Mouse (Mus musculus) thymus, adult 2 months (tissue): ENCODE results near the gene Msrb3. TPM values are rescaled to one million over a fixed set of nuclear protein-coding genes. Genes with fewer than 3 reads are reported as not detected.

Source experiments
- DNase-seq: peaks from one replicate; pipeline ENCODE4 v3.0.0; 2021
- H3K27ac ChIP-seq: fragments of 200-500 bp; 2 replicates; pipeline ENCODE4 v1.5.1; 2012; ENCODE audit warnings: low read length, control low read depth; ENCODE audit not compliant: control insufficient read depth, insufficient read depth
- H3K27me3 ChIP-seq: fragments of 200-500 bp; 2 replicates; pipeline ENCODE4 v1.6.1; 2012; ENCODE audit warnings: mild to moderate bottlenecking, low read length, moderate library complexity, mixed read lengths; ENCODE audit not compliant: control insufficient read depth, insufficient read depth
- H3K36me3 ChIP-seq: fragments of 200-500 bp; 2 replicates; pipeline ENCODE4 v1.6.1; 2012; ENCODE audit warnings: mild to moderate bottlenecking, low read length, moderate library complexity; ENCODE audit not compliant: control insufficient read depth, insufficient read depth
- H3K4me1 ChIP-seq: fragments of 200-500 bp; replicated peaks from 2 replicates; pipeline ENCODE4 v1.6.1; 2012; ENCODE audit warnings: low read length; ENCODE audit not compliant: control insufficient read depth, insufficient read depth
- H3K4me3 ChIP-seq: fragments of 200-500 bp; 2 replicates; pipeline ENCODE4 v1.5.1; 2012; ENCODE audit warnings: mild to moderate bottlenecking, low read length, control low read depth, moderate library complexity; ENCODE audit not compliant: control insufficient read depth, insufficient read depth
- CTCF ChIP-seq: fragments of 200-500 bp; IDR thresholded peaks from 2 replicates; pipeline ENCODE4 v1.5.1; 2012; ENCODE audit warnings: mild to moderate bottlenecking, control low read depth, low read length, moderate library complexity, borderline replicate concordance; ENCODE audit not compliant: control insufficient read depth, poor library complexity, insufficient read depth; ENCODE audit errors: extremely low read depth
- POLR2A ChIP-seq: fragments of 200-500 bp; IDR thresholded peaks from 2 replicates; pipeline ENCODE4 v1.6.1; 2012; ENCODE audit warnings: mild to moderate bottlenecking, low read length, control low read depth, moderate library complexity; ENCODE audit not compliant: control insufficient read depth, poor library complexity, insufficient read depth; ENCODE audit errors: extremely low read depth
- WGBS: fragments of 180-500 bp; shearing (Covaris S2); methylation state at CpG from one replicate; pipeline ENCODE4 v1.1.7; 2018; 5-methylcytosine and 5-hydroxymethylcytosine counted together
- polyA plus RNA-seq: library from polyadenylated mRNA; depleted of rRNA; stranded (reverse); fragments of >200 nt; gene quantifications from 2 replicates; pipeline ENCODE4 v1.2.3, GENCODE M21; 2012

Gene Msrb3
- polyA plus RNA-seq, 1 experiment: 5.4 TPM

- TF ChIP-seq POLR2A: no peak
- no peak for TF ChIP-seq CTCF
- no peaks in the 10 kb centered on the region for H3K4me1 ChIP-seq
- WGBS: 91% methylated on average over 9 of the region's 9 CpGs
- no peak overlapping the region for H3K27ac ChIP-seq
- H3K4me3 ChIP-seq: no peak overlapping the region
- H3K27me3 ChIP-seq: no peaks in the 10 kb centered on the region
- no peaks in the 10 kb centered on the region for H3K36me3 ChIP-seq
- DNase-seq: no peak
Measured at GRCm38 (mm10) chr10:120851196-120851781, 47.6 kb downstream of the Msrb3 start.

GRCm38 (mm10) chr10:120850391-120851195 lies 48.3 kb downstream of the Msrb3 start:
- DNase-seq: no peak
- no peak overlapping the region for H3K4me3 ChIP-seq
- no peaks in the 10 kb centered on the region for H3K27me3 ChIP-seq
- no peaks in the 10 kb centered on the region for H3K36me3 ChIP-seq
- no peak overlapping the region for H3K27ac ChIP-seq
- WGBS: 94% methylated on average over 24 of the region's 24 CpGs
- H3K4me1 ChIP-seq: no peaks in the 10 kb centered on the region
- no peak for TF ChIP-seq POLR2A
- TF ChIP-seq CTCF: no peak

DNA sequence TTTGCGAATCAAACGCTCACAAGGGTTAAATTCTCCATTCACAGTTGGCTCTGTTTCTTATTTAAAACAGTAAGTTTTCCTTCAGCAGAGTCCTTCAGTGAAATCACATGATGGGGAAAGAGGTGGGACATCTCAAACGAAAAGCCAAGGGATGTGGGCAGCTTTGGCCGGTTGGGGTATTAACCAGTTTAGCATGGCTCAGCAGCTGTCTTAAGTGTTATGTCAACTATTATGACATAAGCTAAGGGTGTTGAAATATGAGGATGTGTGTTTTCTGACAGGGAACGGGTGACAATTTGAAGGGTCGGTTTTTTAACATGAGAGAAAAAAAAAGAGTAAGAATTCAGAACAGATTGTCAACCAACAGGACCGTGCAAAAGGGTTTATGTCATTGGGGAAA lies 50.2 kb downstream of the Msrb3 start:
- no peak overlapping the region for H3K4me3 ChIP-seq
- H3K27me3 ChIP-seq: no peaks in the 10 kb centered on the region
- H3K4me1 ChIP-seq: no peaks in the 10 kb centered on the region
- H3K27ac ChIP-seq: no peak overlapping the region
- TF ChIP-seq CTCF (no peak), POLR2A (no peak)
- DNase-seq: no peak
- no peaks in the 10 kb centered on the region for H3K36me3 ChIP-seq
- WGBS: 90% methylated on average over 7 of the region's 7 CpGs

DNA sequence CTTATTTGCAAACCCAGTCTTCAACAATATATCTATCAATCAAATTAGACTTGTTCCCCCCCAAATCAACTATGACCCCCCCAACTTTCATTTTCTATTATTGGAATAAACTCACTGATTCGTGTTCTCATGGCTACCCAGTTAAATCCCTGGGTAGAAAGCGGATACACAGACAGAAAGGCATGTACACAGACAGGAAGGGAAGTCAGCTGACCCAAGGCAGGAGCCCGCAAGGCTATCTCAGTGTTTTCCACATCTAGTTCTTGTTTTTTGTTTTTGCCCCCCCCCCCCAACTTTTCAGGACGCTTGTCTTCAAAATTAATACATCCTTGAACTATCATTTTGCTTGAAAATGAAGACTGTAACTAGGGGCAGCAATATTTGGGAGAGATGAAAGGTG lies 51.1 kb downstream of the Msrb3 start:
- TF ChIP-seq CTCF (no peak), POLR2A (no peak)
- no peak overlapping the region for H3K4me3 ChIP-seq
- H3K27ac ChIP-seq: no peak overlapping the region
- no peaks in the 10 kb centered on the region for H3K36me3 ChIP-seq
- H3K27me3 ChIP-seq: no peaks in the 10 kb centered on the region
- 58% methylated on average over 4 of the region's 4 CpGs for WGBS
- DNase-seq: no peak
- no peaks in the 10 kb centered on the region for H3K4me1 ChIP-seq

GRCm38 (mm10) chr10:120839966-120840365 lies 58.9 kb downstream of the Msrb3 start:
- TF ChIP-seq POLR2A: no peak
- TF ChIP-seq CTCF: no peak
- DNase-seq: no peak
- H3K27ac ChIP-seq: no peak overlapping the region
- H3K36me3 ChIP-seq: no peaks in the 10 kb centered on the region
- H3K4me1 ChIP-seq: no peaks in the 10 kb centered on the region
- no peaks in the 10 kb centered on the region for H3K27me3 ChIP-seq
- WGBS: 89% methylated on average over 7 of the region's 7 CpGs
- no peak overlapping the region for H3K4me3 ChIP-seq

DNA sequence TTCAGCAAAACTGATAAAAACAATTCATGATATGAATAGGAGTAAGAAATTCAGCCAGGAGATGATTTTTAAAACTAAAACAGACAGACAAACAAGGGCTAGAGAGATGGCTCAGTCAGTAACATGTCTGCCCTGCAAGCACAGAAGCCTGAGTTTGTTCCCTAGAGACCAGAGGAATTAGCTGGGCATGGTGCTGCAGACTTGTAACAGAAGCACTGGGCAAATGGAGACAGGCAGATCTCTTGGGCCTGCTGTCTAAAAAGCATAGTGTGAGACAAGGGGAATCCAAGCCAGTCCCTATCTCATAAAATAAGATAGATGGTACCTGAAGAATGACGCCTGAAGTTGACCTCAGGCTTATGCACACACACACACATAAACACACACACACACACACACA lies 64.4 kb downstream of the Msrb3 start:
- Histone ChIP-seq H3K4me3 (no peak overlapping the region), H3K4me1 (no peaks in the 10 kb centered on the region), H3K27me3 (no peaks in the 10 kb centered on the region), H3K27ac (no peak overlapping the region), H3K36me3 (no peaks in the 10 kb centered on the region)
- WGBS: 94% methylated on average over 1 of the region's 1 CpGs
- DNase-seq: no peak
- TF ChIP-seq POLR2A (no peak), CTCF (no peak)

- no peaks in the 10 kb centered on the region for H3K4me1 ChIP-seq
- no peak for DNase-seq
- no peak overlapping the region for H3K4me3 ChIP-seq
- no peak overlapping the region for H3K27ac ChIP-seq
- H3K36me3 ChIP-seq: no peaks in the 10 kb centered on the region
- TF ChIP-seq CTCF (no peak), POLR2A (no peak)
- no peaks in the 10 kb centered on the region for H3K27me3 ChIP-seq
Measured at GRCm38 (mm10) chr10:120833836-120834235, 65.1 kb downstream of the Msrb3 start.
